Mouse (Mus musculus) testis, adult 2 months (tissue): ENCODE measurements at regions not wholly inside any gene's neighbourhood (a gene's known extent, or its start where the extent isn't known, plus 50 kb on each side); places are given as distances from the start of the nearest gene placed in this dataset.

Experiments
- H3K27ac ChIP-seq: fragments of 200-500 bp; 2 replicates; pipeline ENCODE4 v1.5.1; 2012; ENCODE audit warnings: low read depth, low read length; ENCODE audit not compliant: control insufficient read depth, insufficient read depth
- H3K27me3 ChIP-seq: fragments of 200-500 bp; 2 replicates; pipeline ENCODE4 v1.6.1; 2012; ENCODE audit warnings: mild to moderate bottlenecking, low read length, moderate library complexity; ENCODE audit not compliant: control insufficient read depth, insufficient read depth
- H3K36me3 ChIP-seq: fragments of 200-500 bp; 2 replicates; pipeline ENCODE4 v1.6.1; 2012; ENCODE audit warnings: mild to moderate bottlenecking, low read length; ENCODE audit not compliant: control insufficient read depth, insufficient read depth
- H3K4me1 ChIP-seq: fragments of 200-500 bp; 2 replicates; pipeline ENCODE4 v1.6.1; 2012; ENCODE audit warnings: low read length; ENCODE audit not compliant: control insufficient read depth, insufficient read depth
- H3K4me3 ChIP-seq: fragments of 200-500 bp; 2 replicates; pipeline ENCODE4 v1.5.1; 2012; ENCODE audit warnings: low read depth, mild to moderate bottlenecking, low read length, moderate library complexity, mixed read lengths; ENCODE audit not compliant: control insufficient read depth
- CTCF ChIP-seq: fragments of 200-500 bp; IDR thresholded peaks from 2 replicates; pipeline ENCODE4 v1.5.1; 2012; ENCODE audit warnings: low read depth, mild to moderate bottlenecking, inconsistent platforms, low read length, moderate library complexity; ENCODE audit not compliant: control insufficient read depth, insufficient read depth, insufficient replicate concordance
- POLR2A ChIP-seq: fragments of 200-500 bp; IDR thresholded peaks from 2 replicates; pipeline ENCODE4 v1.6.1; 2012; ENCODE audit warnings: low read depth, mild to moderate bottlenecking, inconsistent platforms, low read length, moderate library complexity; ENCODE audit not compliant: control insufficient read depth

GRCm38 (mm10) chr11:24297763-24298162, 219.9 kb downstream of the Bcl11a start:
- Histone ChIP-seq H3K4me3 (no peak overlapping the region), H3K27ac (no peak overlapping the region), H3K36me3 (no peaks in the 10 kb centered on the region), H3K27me3 (no peaks in the 10 kb centered on the region), H3K4me1 (no peaks in the 10 kb centered on the region; the same call in 1 of the 2 replicates)
- TF ChIP-seq POLR2A (no peak), CTCF (no peak)

DNA sequence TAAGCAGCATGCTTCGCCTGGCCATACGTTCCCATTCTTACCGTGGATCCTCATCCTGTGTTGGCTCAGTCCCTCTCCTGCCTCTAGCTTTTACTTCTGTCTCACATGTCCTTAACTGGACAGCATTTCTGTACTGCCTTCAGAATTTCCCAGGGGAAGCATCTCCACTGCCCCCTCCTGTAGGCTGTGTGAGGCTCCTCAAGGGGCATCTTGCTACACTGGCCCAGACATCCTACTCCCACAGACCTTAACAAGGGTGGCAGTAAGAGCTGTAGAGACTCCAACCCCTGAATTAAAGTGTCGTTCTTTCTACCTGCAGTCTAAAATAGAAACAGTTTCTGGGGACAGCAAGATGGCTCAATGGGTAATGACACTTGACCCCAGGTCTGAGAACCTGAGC, 222.5 kb downstream of the Bcl11a start:
- Histone ChIP-seq H3K4me3 (no peak overlapping the region), H3K36me3 (no peaks in the 10 kb centered on the region), H3K27me3 (no peaks in the 10 kb centered on the region), H3K27ac (no peak overlapping the region), H3K4me1 (peaks cover 5% of the 10 kb centered on the region)
- TF ChIP-seq CTCF (no peak), POLR2A (no peak)

DNA sequence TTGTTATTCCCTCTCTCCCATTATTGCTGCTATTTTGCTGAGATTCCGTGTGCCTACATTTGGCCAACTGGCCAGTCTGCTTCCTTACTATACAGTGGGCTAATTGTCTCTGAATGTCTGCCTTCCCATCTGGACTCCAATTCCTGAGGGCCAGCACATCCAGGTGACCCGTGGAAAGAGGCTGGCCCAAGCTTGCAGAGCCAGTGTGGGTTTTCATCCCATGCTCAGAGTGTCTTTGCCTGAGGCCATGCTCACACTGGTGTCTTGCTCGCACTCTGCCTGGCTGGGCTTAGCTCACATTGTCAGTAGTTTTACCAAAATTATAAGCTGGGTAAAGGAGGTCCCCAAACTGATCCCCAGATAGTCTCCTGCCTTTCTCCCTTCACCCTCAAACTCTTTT, 223.3 kb downstream of the Bcl11a start:
- H3K4me1 ChIP-seq, result peaks cover 5% of the 10 kb centered on the region
- H3K27me3 ChIP-seq, result no peaks in the 10 kb centered on the region
- no peak for TF ChIP-seq POLR2A
- TF ChIP-seq CTCF, result no peak
- H3K36me3 ChIP-seq, result no peaks in the 10 kb centered on the region
- no peak overlapping the region for H3K4me3 ChIP-seq
- no peak overlapping the region for H3K27ac ChIP-seq

- H3K4me1 ChIP-seq, result peaks cover 5% of the 10 kb centered on the region; the same call in 1 of the 2 replicates
- H3K27me3 ChIP-seq, result no peaks in the 10 kb centered on the region
- H3K36me3 ChIP-seq, result no peaks in the 10 kb centered on the region
- H3K27ac ChIP-seq, result no peak overlapping the region
- H3K4me3 ChIP-seq, result no peak overlapping the region
- TF ChIP-seq POLR2A, result no peak
- no peak for TF ChIP-seq CTCF
Measured at GRCm38 (mm10) chr11:24305145-24305553, 227.3 kb downstream of the Bcl11a start.

DNA sequence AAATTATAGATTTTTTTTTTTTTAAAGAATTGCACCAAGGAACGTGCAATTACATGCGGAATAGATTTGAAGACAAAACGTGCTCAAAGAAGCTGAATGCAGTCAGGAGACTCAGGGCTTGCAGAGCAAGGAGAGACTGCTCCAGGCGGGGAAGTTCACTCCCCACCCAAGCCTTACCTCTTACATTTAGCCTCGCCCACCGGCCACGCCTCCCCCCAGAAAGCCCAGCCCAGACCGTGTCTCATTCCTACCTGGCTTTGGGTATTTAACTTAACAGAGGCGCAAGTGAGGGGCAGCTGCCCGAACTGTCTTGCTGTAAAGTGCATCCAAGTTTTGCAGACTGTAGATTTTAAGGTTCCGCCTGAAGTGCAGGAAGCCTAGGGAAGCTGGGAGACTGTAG, 227.8 kb downstream of the Bcl11a start:
- Histone ChIP-seq H3K27ac (no peak overlapping the region), H3K27me3 (no peaks in the 10 kb centered on the region), H3K36me3 (no peaks in the 10 kb centered on the region), H3K4me3 (no peak overlapping the region), H3K4me1 (peaks cover 5% of the 10 kb centered on the region; the same call in 1 of the 2 replicates)
- TF ChIP-seq CTCF, result no peak
- TF ChIP-seq POLR2A, result no peak

GRCm38 (mm10) chr11:24306101-24306500, 228.2 kb downstream of the Bcl11a start:
- H3K27ac ChIP-seq, result no peak overlapping the region
- TF ChIP-seq CTCF, result no peak
- TF ChIP-seq POLR2A, result no peak
- no peaks in the 10 kb centered on the region for H3K36me3 ChIP-seq
- no peak overlapping the region for H3K4me3 ChIP-seq
- peaks cover 5% of the 10 kb centered on the region; the same call in 1 of the 2 replicates for H3K4me1 ChIP-seq
- H3K27me3 ChIP-seq, result no peaks in the 10 kb centered on the region

DNA sequence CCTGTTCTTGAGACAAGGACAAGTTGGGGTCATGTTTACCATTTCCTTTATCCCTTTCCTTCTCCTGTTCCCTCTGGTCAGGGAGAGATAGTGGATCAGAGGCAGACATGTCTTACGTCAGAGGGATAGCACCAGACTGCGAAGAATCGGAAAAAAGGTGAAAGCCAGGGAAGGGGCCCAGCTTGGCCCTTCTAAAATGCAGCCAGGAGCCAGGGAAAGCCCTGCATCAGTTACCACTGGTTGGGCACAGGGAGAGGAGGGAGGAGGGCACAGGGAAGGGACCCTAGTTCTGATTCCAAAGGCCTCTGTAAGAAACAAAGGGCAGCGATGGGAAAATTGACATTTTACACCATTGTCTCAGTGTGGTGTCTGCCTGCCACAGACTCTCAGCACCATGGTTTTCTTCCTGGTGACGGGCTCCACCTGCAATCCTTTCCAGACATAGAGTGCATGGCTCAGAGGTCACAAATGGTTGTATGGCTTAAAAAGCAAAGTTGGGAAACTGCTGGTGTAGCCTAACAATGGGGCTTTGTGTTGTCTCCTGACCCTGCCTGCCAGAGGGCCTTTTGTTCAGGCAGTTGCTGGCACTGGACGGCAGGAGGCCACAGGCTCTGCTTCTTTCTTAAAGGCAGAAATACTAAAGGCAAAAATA, 229.9 kb downstream of the Bcl11a start:
- TF ChIP-seq CTCF (no peak), POLR2A (no peak)
- Histone ChIP-seq H3K36me3 (no peaks in the 10 kb centered on the region), H3K4me3 (no peak overlapping the region), H3K27ac (no peak overlapping the region), H3K27me3 (no peaks in the 10 kb centered on the region), H3K4me1 (peaks cover 5% of the 10 kb centered on the region; the same call in 1 of the 2 replicates)
